Mouse (Mus musculus) urinary bladder, postnatal 36 days (tissue): Measurements from ENCODE around the gene Med25.

Source experiments
- DNase-seq, 2 experiments: peaks; one replicate each; pipeline ENCODE4 v3.0.0; 2022; ENCODE audit warnings: low spot score in 2 of 2, mixed read lengths in 1 of 2

Med25 gene

DNA sequence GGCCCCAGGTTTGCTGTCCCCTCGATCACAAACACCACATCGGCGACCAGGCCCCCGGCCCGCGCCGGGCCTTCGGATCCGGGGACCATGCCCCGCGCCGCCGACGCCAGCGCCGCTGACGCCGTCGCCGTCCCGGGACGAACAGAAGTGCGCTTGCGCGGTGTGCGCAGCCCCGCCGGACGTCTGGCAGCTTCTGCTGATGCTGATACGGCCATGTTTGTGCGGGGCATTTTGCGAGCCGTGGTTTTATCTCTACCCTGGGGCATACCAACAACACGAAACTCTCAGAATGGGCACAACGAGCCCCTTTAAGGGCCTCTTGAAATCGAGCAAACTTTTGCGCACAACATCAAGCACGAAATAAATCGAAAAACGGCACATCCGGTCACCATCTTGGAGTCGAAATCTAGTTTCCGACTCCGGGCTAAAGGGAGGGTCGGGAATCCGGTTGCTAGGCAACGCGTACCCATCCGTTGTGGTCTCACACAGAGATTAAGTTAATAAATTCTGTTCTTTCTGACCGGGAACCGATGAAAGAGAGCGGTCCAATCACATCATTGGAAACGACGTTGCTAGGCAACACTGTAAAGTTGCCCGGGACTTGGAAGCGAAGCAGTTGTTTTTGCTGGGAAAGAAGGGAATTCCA lies at the start of gene Med25:
Med25 (minus strand) TSS at position 437 of the 646 bp plus-strand sequence.
- DNase-seq = peak; percentile 83 to 86

DNA sequence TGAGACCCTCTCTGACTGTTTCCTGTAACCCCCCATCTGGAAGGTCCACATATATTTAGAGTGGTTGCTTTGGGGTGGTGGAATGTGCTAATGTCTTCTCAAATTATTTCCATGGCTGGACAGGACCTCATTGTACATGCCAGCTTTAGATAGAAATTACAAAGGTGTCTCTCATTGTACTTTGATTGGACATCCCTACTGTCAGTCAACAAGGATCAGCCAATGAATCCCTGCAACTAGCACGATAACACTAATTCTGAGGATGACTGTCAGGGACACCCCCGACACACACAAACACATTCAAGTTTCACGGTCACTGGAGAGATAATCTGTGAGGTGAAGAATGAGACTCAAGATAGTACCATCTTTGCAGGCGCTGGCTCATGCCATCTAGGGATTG lies 46.2 kb upstream of the Med25 start:
- DNase-seq = no peak

DNA sequence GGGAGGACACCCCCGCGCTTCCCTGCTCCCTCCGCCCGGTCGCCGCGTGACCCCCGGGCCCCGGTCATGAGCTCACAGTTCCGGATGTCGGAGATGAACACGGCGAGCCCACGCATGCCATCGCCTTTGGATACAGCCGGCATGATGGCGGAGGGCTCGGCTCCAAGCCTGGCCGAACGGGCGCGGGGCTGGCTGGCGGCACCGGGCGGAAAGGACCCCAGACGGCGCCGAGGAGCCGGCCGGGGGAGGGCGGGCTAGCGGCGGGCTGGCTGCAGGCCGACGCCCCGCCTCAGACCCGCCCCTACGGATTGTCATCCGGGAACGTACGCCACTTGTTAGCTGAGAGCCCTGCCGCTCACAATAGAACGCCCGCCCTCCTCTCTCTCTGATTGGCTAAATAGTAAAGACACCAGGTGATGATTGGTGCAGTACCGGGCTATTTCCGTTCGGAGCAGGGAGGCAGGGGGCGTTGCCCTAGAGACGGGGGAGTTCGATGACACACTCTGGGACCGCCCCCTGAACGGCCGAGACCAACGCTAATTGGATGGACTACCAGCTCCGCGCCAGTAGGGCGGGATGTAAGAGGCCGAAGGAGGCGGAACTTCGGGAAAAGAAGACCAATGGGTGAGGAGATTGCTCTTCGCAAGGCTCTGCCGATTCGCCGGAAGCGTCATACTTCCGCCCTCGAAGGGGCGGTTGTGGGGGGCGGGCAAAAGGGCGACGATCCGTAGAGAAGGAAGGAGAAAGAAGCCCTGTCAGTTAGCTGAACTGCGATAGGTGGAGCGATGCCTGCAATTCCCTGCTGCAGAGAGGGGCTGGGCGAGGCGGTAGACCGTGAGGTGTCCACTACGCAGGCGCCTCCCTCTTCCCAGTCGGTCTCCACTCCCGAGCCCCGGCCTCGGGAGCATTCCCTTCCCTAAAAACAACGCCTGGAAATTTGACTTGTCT lies 37.0 kb upstream of the Med25 start, which contains the start of gene Ap2a1:
Ap2a1 (minus strand) TSS at position 293 of the 948 bp plus-strand sequence.
- peak; percentile 98 to 100 for DNase-seq

DNA sequence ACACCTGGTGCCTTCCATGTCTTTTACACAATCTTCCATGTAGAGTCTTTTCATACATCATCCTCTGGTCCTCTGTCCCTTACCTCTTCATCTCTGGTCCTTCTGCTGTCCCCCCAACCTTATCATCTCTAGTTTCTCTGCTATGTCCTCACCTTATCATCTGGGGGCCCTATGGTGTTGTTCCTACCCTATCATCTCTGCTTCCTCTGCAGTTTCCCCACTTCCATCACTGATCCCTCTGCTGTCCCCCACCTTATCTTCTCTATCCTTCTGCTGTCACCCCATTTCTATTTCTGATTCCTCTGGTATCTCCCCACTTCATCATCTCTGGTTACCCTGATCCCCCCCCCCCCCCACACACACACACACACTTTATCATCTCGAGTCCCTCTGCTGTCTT lies 36.1 kb upstream of the Med25 start:
- DNase-seq = no peak

DNA sequence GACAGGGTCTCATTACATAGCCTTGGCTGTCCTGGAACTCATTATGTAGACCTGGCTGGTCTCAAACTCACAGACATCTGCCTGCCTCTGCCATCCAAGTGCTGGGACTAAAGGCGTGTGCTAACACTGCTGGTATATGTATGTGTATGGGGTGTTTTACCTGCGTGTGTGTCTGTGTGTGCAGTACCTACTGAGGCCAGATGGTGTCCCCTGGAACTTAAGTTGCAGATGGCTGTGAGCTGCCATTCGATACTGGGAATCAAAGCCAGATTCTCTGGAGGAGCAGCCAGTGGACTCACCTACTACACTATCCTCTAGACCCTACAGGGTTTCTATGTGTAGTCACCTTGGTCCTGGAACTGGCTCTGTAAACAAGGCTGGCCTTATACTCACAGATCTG lies 33.0 kb upstream of the Med25 start:
- DNase-seq = no peak

DNA sequence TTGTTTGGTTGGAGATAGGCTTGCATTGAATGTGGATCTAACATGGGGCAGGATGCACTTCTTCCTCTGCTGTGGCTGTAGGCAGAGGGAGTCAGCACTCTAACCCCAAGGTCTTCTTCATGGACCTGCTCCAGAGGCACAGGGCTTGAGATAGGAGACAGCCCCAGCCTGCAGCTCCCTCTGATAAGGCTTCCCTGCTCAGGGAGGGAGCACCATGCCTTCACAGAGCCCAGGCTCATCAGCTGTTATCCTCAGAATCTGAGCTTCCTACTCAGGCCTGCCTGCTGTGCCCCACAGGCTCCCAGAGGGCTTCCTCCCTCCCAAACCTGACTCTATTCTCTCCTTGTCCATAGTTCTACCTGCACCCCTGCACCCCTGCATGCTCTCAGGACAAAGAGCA lies 30.0 kb upstream of the Med25 start:
- no peak for DNase-seq

DNA sequence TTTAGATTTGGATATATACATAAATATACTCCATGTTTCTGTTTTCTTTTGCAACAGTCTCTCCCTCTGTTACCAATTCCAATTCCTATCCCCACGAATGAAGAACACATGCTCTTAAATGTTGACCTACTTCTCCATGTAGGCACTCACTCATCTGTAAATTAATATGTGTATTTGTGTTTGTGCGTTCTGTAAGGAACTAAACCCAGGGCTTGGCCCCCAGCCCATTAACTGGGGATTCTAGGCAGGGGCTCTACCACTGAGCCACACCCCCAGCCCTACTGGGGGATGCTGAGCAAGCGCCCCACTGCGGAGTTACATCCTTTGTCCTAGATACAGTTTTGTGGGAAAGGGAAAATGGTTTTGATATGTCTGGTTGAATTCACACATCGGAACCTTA lies 26.6 kb upstream of the Med25 start:
- no peak for DNase-seq

DNA sequence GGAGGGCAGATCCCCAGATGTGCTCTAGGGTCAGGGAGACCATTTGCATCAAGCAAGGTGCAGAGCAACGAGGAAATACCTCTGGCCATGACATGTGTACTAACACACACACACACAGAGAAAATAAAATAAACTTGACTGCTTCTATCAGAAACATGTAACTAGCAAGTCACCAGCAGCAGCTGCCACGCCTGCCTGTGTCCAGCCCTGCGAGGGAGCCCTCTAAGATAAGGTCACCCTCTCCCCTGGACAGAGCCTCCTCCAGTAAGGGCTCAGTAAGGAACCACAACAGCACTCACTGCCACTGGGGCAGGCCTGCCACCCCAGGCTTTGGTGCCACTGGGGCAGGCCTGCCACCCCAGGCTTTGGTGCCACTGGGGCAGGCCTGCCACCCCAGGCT lies 25.7 kb upstream of the Med25 start:
- no peak for DNase-seq

DNA sequence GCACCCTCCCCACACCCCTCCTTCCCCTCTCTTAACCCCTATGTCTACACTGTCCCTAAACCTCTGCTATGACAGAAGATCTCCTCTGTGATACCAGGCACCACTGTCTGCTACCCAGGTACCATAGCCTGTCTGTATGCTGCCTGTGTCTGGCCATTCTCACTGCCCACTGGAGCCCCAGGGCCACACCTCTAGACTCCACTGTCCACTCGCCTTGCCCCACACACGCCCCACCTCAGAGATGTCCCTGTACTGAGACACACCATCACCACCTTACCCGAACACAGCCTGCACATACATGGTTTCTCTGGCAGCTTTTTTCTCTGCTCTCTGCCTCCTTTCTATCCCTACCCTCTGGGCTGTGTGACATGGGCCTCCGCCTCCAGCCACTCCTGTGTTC lies 24.4 kb upstream of the Med25 start:
- no peak for DNase-seq

DNA sequence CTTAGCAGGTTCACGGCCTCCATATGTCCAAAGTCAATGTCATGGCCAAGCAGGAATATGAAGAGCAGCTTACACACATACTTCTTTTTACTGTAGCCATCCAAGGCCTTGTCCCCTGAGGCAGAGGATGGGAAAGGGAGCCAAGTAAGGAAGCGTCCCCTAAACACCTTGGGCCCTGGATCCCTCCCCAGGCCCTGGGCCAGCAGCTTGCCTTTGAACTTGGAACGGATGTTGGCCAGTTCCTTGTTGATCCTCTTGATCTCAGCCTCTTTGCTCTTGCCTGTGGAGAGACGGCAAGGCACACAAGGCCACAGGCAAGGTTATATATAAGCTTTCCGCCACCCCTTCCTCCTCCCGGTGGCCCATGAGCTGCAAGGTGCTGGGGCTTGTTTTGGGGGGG lies 23.7 kb upstream of the Med25 start:
- no peak for DNase-seq

DNA sequence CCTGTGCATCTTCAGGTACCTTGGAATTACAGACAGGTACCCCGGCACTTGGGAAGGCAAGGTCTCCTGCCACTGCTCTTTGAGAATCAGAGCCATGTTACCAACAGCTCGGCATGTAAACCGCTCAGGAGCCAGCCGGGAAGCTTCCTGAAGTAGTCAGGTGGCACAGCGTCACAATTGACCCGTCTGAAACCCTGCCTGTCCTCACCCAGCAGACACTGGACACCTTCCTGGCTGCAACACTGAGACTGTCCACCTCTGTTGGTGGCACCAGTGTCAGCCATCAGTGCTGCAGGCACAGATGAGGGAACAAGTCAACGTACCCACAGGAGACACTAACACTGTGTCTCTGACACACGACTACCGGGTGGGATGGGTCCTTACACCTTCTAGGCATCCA lies 22.8 kb upstream of the Med25 start:
- DNase-seq = no peak

DNA sequence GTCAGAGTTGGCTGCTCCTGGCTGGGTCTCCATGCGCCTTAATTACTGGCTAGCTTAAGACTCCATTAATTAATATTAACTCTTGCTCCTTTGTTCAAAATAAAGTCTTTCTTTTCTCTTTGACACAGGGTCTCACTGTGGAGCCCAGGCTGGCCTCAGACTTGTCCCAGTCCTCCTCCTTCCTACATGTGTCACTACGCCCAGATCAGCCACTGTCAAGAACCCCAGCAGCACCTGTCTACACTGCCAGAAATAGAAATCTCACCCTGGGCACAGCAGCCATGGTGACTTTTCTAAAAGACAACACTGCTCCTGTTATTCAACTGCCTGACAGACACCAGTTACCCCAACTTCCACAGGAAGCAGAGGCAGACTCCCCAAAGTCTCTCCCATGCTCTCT lies 21.9 kb upstream of the Med25 start:
- no peak for DNase-seq

DNA sequence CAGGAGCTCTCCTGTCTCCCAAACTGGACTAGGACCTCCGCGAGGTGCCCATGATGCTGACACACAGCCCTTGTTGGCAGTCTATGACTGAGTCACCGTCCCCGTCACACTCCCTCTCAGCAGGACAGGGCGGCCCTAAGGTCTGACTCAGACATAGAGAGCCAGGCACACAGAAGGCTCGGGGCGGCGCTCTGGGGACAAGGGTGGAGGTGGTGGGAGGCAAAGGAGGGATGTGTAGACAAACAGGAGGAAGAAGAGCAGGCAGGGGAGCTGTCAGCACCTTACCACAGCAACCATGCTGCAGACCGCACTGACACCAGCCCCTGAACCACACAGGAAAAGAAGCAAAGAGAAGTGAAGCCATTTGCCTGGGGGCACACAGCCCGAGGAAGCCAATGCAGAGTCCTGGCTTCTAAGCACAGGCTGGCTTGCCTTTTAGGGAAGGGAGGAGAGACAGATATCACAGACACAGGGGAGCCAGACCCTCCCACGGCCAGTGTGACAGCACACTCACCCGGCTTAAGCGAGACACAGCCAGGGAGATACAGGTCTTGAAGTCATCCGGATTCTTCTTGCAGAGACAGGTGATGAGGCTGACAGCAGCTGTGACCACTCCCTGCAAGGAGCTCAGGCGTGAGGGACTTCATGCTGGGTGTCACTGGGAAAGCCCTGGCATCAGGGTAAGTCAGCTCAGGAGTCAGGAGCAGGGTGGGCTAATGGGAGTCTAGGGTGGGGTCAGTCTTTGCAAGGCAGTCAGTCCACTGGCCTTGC lies 16.4 kb upstream of the Med25 start:
- DNase-seq = no peak

DNA sequence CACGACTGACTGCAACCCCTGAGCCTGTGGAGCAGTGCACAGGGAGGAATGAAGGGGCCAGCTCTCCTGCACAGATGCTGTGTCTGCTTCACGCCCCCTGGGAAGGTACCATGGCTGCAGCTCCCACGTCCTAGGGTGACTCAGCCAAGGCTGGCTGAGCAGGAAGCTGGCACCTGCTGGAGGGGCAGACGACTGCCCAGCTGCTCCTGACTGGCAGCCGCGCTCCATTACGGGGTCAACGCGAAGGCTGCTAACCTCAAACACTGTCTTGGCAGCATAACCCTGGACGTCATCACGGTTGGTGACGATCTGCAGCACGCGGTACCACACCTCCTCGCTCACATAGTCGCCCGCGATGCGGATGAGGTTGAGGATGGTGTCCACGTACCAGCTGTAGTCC lies 12.9 kb upstream of the Med25 start:
- no peak for DNase-seq

DNA sequence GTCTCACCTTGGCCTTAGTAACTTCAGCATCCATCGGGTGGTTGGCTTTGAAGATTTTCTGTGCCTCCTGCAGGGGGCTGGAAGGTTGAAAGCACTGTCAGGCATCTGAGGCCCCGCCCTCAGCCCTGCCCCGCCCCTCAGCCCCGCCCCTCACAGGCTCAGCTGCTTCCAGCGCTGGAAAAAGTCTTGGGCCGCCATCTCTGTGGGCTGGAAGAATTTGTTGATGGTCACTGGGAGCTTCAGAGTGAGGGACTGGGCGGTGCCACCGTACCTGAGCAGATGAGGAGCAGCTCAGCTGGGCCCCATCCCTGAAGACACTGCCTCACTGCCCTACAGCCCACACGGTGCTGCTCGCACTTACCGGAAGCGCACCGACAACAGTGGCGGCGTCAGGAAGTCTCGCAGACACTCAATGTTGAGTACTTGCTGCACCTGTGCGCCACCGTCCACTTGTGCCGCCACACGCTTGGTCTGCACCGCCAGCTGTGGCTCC lies 8.8 kb upstream of the Med25 start:
- DNase-seq = no peak

DNA sequence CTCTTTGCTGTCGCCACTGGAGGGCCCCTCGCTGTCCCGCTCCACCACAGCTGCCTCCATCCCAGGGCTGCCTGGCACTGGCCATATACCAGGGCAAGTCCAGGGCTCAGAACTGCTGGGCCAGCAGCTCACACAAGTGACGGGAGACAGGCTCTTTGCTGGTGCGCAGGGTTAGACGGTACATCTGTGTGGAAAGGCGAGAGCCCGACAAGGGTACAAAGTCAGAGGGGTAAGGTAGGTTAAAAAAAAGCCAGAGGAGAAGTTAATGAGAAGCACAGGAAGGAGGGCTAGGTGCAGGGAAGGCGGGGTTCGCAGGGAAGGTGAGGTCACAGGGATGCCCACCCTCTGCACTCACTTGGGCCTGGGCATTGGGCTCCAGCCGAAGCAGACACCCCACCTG lies 8.1 kb upstream of the Med25 start:
- no peak for DNase-seq

DNA sequence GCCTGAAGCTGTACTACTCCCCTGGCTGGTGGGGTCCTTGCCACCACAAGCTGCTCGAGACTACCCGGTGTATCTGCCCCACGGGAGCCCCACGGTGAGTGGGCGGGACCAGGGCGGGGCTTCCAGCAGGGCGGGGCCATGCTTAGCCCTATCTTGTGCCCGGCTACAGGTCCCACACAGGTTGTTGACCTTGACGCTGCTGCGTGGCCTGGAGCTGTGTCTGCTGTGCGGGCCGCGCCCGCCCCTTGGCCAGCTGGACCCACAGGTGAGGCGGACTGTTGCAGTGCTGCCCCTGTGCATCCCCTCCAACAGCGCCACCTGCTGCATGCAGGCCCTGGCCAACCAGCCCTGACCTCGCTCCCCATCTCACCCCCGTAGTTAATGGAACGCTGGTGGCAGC lies 6.1 kb upstream of the Med25 start:
- DNase-seq = peak in 1 of 2 experiments; percentile 30

DNA sequence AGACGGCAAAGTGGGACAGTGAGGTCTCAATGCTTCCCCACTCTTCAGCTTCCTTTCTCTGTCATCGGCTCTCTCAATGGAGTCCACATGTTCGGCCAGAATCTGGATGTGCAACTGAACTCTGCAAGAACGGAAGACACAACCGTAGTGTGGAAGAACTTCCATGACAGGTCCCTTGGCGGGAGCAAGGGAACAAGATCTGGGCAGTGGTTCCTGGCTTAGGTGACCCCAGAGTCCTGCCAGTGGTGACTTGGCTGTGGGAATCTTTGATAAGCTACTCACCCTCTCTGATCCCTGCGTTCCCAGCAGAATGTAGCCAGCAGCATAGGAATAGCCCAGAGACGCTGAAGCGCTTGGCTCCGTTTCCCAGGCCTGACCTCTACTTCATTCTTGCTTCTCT lies 4.0 kb upstream of the Med25 start:
- no peak for DNase-seq

DNA sequence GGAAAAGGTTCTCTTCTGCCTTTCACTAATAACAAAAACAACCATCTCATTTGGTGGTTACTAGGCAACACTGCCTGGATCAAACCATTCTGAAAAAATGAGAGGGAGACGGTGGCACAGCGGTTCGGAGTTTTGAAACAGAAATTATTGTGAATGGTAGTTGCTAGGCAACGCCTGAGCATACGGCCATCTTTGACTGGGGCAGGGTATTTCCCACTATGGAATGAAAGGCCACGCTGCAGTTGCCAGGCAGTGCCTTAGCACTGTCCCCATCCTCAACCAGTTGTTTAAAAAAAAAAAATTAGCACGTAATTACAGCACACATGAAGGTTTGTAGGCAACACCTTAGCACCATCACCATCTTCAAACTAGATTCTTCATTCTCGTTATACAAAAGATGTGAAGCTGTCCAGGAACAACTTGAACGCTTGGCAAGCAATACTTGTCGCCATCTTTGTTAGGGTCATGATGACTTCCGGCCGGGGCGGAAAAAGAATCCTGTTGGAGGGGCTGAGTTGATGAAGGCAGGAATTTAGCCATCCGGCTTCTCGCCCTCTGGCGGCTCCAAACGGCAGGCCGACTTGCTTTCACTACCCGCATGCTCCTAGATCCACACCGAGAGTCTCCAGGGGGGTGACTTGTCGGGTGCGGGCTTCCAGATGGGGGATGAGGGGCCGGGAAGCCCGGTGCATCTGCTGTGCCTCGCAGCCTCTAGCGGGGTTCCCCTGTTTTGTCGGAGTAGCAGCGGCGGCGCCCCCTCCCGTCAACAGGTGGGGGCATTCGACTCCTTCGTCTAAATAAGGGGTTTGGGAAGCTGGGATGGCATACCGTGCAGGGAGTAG lies 3.3 kb upstream of the Med25 start, which contains the start of gene Fuz:
Fuz (plus strand) TSS at position 487 of the 842 bp plus-strand sequence.
- peak; percentile 87 to 89 for DNase-seq

DNA sequence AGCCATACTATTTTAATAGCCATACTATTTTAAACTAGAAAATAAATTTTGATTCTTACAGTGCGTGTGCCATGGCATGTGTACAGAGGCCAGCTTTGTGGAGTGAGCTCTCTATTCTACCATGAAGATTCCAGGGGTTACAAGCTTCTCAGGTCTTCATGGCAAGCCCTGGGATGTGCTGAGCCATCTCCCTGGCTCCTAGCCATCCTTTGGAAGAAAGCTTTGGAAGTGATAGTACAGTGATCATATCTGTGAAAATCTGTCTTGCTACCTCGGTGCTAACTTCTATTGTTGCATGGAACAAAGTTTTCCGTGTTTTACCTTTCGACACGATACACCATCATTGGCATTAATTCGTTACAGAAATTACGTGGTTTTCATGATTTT lies 2.7 kb upstream of the Med25 start:
- no peak for DNase-seq

DNA sequence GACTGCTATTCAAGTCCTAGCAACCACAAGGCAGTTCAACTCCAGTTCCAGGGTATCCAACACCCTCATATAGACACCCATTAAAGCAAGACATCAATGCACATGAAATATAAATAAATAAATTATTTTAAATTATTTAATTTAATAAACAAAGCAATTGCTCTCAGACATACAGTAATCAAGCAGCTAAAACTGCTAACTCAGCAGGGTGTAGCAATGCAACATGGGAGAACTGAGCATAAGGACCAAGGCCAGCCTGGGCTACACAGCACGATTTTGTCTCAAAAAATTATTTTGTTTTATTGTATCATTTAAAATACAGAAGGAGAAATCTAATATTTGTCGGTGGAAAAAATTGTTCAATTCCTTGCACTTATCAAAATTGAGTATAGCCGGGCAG lies 1.7 kb upstream of the Med25 start:
- no peak for DNase-seq
